Mouse (Mus musculus): Measurements from ENCODE around the gene Chn1. TPM values are rescaled to one million over a fixed set of nuclear protein-coding genes. Genes with fewer than 3 reads are reported as not detected.
"Not testable (repeated sequence)": the region's sequence is repeated elsewhere in the genome, so short reads cannot be mapped to it uniquely, and the experiment has no call there.

The Chn1 gene
- 95.3 and 111 TPM in 2 replicates for total RNA-seq (2014; rRNA removed)
- polyA plus RNA-seq (2015; fragmentation: Nextera tagmentation; extraction: Ambion mirVana), result 63.8 and 68.8 TPM in 2 replicates

DNA sequence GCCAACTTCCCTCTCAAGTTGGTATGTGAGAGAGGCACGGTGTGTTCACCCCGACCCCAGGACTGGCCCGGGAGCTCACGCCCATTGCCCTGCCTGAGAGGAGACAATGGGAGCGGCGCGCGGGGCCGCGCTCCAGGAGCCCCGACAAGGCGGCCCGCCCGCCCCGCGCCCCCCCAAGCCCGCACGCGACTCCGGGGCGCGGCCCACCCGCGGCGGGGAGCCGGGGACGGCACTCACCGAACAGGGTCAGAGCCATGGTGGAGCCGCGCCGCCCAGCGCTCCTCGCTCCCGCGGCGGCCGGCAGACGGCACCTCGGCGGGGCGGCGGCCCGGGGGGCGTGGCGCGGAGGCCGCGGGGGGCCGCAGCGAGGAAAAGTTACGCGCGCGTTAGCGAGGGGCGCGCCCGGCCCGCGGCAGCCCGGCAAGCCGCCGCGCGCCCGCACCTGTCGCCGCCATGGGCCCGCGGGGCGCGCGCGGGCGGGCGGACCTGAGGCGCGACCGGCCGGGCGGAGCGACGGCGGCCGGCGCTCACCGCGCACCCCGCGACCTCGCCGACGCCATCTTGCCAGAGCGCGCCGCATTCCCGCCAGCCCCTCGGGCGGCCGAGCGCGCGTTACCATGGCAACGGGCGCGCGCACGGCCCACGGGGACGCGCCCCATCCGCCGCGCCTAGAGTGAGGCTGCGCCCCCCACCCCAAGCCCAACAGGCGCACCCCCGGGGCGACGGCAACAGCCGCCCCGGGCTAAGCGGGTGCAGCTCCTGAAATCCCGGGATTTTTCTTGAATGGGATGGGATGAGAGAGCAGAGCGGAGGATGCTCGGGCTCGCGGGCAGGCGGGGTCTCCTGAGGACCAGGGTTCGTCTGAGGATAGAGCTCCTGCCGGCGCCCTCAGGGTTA is at the start of gene Chn1:
TSS of gene Chn1 (minus strand) at position 561 of the 897 bp plus-strand sequence.
- Histone ChIP-seq H3K27ac (peak within 1 kb of the TSS; percentile 76), H3K4me1 (ENCODE audit: insufficient read depth, low read length) (peaks cover 7% of the 10 kb centered on the region), H3K4me3 (ENCODE audit: low read length) (peak within 1 kb of the TSS; percentile 78), H3K36me3 (ENCODE audit: insufficient read depth, low read length) (no peaks in the 10 kb centered on the region), H3K9ac (replicated peaks; ENCODE audit: low read length) (peak within 1 kb of the TSS; percentile 67), H3K27me3 (ENCODE audit: insufficient read depth, low read length) (no peaks in the 10 kb centered on the region), H3K9me3 (ENCODE audit: low read length) (no peaks in the 10 kb centered on the region), H3K4me2 (ENCODE audit: low read depth, low read length) (peak within 1 kb of the TSS; percentile 59)
- DNase-seq (ENCODE audit: low spot score) (peak; percentile 94), ATAC-seq (peak; percentile 94)
- no peak for TF ChIP-seq CTCF (IDR thresholded peaks at IDR 0.05; ENCODE audit: low read depth)
- WGBS, result 2% methylated on average over 79 of the region's 131 CpGs

GRCm38 (mm10) chr2:73818742-73819141 is 43.6 kb upstream of the Chn1 start:
- ATAC-seq (no peak), DNase-seq (ENCODE audit: low spot score) (no peak)
- Histone ChIP-seq H3K27me3 (ENCODE audit: insufficient read depth, low read length) (no peaks in the 10 kb centered on the region), H3K9ac (replicated peaks; ENCODE audit: low read length) (no peak overlapping the region), H3K4me2 (ENCODE audit: low read depth, low read length) (no peak overlapping the region), H3K27ac (no peak overlapping the region), H3K9me3 (ENCODE audit: low read length) (no peaks in the 10 kb centered on the region), H3K4me1 (ENCODE audit: insufficient read depth, low read length) (no peaks in the 10 kb centered on the region), H3K4me3 (ENCODE audit: low read length) (no peak overlapping the region), H3K36me3 (ENCODE audit: insufficient read depth, low read length) (peaks cover 12% of the 10 kb centered on the region; the same call in 1 of the 2 replicates)
- TF ChIP-seq CTCF (IDR thresholded peaks at IDR 0.05; ENCODE audit: low read depth), result no peak
- WGBS, result 79% methylated on average over 4 of the region's 4 CpGs

GRCm38 (mm10) chr2:73807609-73808008 is 32.5 kb upstream of the Chn1 start:
- H3K9me3 ChIP-seq (ENCODE audit: low read length), result no peaks in the 10 kb centered on the region
- H3K27me3 ChIP-seq (ENCODE audit: insufficient read depth, low read length), result no peaks in the 10 kb centered on the region
- H3K4me1 ChIP-seq (ENCODE audit: insufficient read depth, low read length), result no peaks in the 10 kb centered on the region
- no peak overlapping the region for H3K4me3 ChIP-seq (ENCODE audit: low read length)
- H3K27ac ChIP-seq, result no peak overlapping the region
- H3K9ac ChIP-seq (replicated peaks; ENCODE audit: low read length), result no peak overlapping the region
- DNase-seq (ENCODE audit: low spot score) (no peak), ATAC-seq (no peak)
- peak; percentile 26; the same call in 1 of the 2 replicates for TF ChIP-seq CTCF (IDR thresholded peaks at IDR 0.05; ENCODE audit: low read depth)
- H3K4me2 ChIP-seq (ENCODE audit: low read depth, low read length), result no peak overlapping the region
- 82% methylated on average over 8 of the region's 8 CpGs for WGBS
- H3K36me3 ChIP-seq (ENCODE audit: insufficient read depth, low read length), result no peaks in the 10 kb centered on the region

DNA sequence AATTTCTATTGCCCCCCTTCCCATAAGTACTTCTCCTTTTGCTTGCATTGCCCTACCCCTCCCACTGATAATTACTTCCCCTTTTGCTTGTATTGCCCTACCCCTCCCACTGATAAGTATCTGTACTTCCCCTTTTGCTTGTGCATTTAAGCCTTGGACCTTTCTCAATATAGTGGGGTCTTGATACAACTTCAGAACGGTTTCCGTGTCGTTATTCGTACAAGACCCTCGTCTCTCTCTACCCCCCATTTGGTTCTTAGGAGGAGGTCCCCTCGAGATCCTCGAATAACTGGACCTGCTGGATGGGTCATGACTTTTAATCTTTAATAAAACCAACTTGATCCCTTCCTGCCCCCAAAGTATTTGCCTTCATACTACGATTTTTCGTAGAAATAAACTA is 25.0 kb upstream of the Chn1 start:
- not testable (repeated sequence) for H3K4me1 ChIP-seq (ENCODE audit: insufficient read depth, low read length); H3K27me3 ChIP-seq (ENCODE audit: insufficient read depth, low read length); ATAC-seq; DNase-seq (ENCODE audit: low spot score); H3K27ac ChIP-seq; H3K4me3 ChIP-seq (ENCODE audit: low read length); H3K4me2 ChIP-seq (ENCODE audit: low read depth, low read length); H3K9ac ChIP-seq (replicated peaks; ENCODE audit: low read length); H3K36me3 ChIP-seq (ENCODE audit: insufficient read depth, low read length); H3K9me3 ChIP-seq (ENCODE audit: low read length)
- 86% methylated on average over 9 of the region's 9 CpGs for WGBS

DNA sequence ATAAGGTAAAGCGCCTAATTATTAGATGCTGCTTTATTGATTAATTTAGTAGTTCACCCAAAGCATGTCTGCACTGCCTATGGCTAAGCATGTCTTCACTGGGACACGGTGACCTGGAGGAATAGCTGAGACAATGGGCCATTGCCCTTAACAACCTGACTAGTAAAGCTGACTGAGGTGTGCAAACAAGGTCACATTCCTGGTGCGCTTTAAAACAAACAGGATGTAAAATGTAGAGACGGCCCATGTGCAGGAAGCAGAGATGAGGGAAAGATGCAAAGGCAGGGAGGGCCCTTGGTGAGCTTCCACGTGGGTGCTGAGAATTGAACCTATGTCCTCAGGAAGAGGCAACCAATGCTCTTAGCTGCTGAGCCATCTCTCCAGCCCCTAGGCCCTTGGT is 23.6 kb upstream of the Chn1 start:
- Histone ChIP-seq H3K9me3 (ENCODE audit: low read length) (no peaks in the 10 kb centered on the region), H3K4me1 (ENCODE audit: insufficient read depth, low read length) (no peaks in the 10 kb centered on the region), H3K36me3 (ENCODE audit: insufficient read depth, low read length) (no peaks in the 10 kb centered on the region), H3K9ac (replicated peaks; ENCODE audit: low read length) (no peak overlapping the region), H3K4me2 (ENCODE audit: low read depth, low read length) (no peak overlapping the region), H3K27me3 (ENCODE audit: insufficient read depth, low read length) (no peaks in the 10 kb centered on the region), H3K4me3 (ENCODE audit: low read length) (no peak overlapping the region), H3K27ac (no peak overlapping the region)
- WGBS, result 76% methylated on average over 5 of the region's 5 CpGs
- no peak for ATAC-seq
- TF ChIP-seq CTCF (IDR thresholded peaks at IDR 0.05; ENCODE audit: low read depth), result no peak
- no peak for DNase-seq (ENCODE audit: low spot score)

DNA sequence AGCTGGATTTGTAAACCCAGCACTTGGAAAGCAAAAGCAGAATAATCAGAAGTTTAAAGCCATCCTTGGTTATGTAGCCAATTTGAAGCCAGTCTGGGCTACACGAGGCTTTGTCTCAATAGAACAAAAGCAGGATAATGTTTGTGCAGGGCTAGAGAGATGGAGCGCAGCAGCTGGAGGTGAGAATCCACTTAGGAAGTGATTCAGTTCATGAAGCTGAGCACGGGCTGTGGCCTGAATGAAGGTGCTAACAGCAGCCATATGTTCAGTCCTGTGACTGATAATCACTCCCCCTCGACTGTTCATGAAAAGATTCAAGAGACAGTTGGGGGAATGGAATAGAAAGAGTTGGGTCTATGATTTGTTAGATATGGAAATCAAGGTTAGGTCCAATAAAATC is 23.0 kb upstream of the Chn1 start:
- ATAC-seq, result no peak
- no peaks in the 10 kb centered on the region for H3K4me1 ChIP-seq (ENCODE audit: insufficient read depth, low read length)
- 56% methylated on average over 4 of the region's 4 CpGs for WGBS
- H3K4me2 ChIP-seq (ENCODE audit: low read depth, low read length), result no peak overlapping the region
- no peak overlapping the region for H3K27ac ChIP-seq
- no peak overlapping the region for H3K9ac ChIP-seq (replicated peaks; ENCODE audit: low read length)
- no peaks in the 10 kb centered on the region for H3K9me3 ChIP-seq (ENCODE audit: low read length)
- H3K4me3 ChIP-seq (ENCODE audit: low read length), result no peak overlapping the region
- DNase-seq (ENCODE audit: low spot score), result no peak
- TF ChIP-seq CTCF (IDR thresholded peaks at IDR 0.05; ENCODE audit: low read depth), result no peak
- H3K27me3 ChIP-seq (ENCODE audit: insufficient read depth, low read length), result no peaks in the 10 kb centered on the region
- no peaks in the 10 kb centered on the region for H3K36me3 ChIP-seq (ENCODE audit: insufficient read depth, low read length)

All from hindbrain, postnatal 0 days (tissue).